Comparison of ENCODE assay signal across 23 mouse cellular contexts in the genomic region with DNA sequence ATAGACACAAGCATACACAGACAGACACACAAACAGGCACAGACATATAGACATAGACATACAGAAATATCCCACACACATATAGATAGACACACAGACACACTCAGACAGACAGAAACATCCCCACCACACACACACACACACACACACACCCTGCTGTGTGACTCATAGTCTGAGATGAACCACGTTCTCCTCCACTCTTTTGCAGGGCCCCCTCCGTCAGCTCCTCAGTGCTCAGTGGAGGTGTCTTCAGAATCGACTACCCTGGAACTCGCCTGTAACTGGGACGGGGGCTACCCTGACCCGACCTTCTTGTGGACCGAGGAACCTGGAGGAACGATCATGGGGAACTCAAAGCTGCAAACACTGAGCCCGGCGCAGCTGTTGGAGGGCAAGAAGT. TPM values are rescaled to one million over a fixed set of nuclear protein-coding genes. Genes with fewer than 3 reads are reported as not detected.
DNase-seq lines count a peak whose midpoint lies in the region; ATAC-seq and TF ChIP-seq lines count a peak whose summit lies in the region.
"Had no signal": no experiment of that assay in that cellular context is flagged by ENCODE, and none has a peak within 500 bp of the region (broad histone marks: within the 10 kb centered on the region; RNA-seq: fewer than 3 reads in every experiment).

No protein-coding gene starts in this region.

- peaks cover 23% of the 10 kb centered on the region; the same call in 1 of the 2 replicates for H3K4me1 ChIP-seq in liver, embryonic 15.5 days (replicated peaks)
- 0 out of 2 replicates have a peak, but pooled peaks cover 7% of the 10 kb centered on the region for H3K4me1 ChIP-seq in liver, embryonic 12.5 days
- H3K4me1 ChIP-seq in bone marrow, adult 2 months (ENCODE audit: control insufficient read depth, insufficient read depth, low read length): no peaks in the 10 kb centered on the region; the same call in 1 of the 2 replicates
- no peaks in the 10 kb centered on the region for H3K4me1 ChIP-seq in embryonic facial prominence, embryonic 10.5 days
- H3K4me1 ChIP-seq: embryonic facial prominence, embryonic 12.5 days; forebrain, embryonic 13.5 days; forebrain, embryonic 15.5 days had no signal

- TF ChIP-seq CTCF in bone marrow, adult 2 months (IDR thresholded peaks at IDR 0.05; ENCODE audit: control insufficient read depth, insufficient read depth, low read length): no peak

- 66% methylated on average over 10 of the region's 10 CpGs for WGBS in liver, embryonic 15.5 days (ENCODE audit: insufficient replicate concordance)
- WGBS in liver, embryonic 12.5 days (ENCODE audit: insufficient replicate concordance): 71% methylated on average over 10 of the region's 10 CpGs
- 84% methylated on average over 10 of the region's 10 CpGs for WGBS in bone marrow, adult 2 months
- WGBS in embryonic facial prominence, embryonic 10.5 days: 91% methylated on average over 10 of the region's 10 CpGs

- no peak overlapping the region for H3K9ac ChIP-seq in liver, embryonic 15.5 days
- H3K9ac ChIP-seq in liver, embryonic 12.5 days: no peak overlapping the region
- H3K9ac ChIP-seq: embryonic facial prominence, embryonic 12.5 days; forebrain, embryonic 13.5 days; forebrain, embryonic 15.5 days; forebrain, postnatal 0 days had no signal

- H3K27ac ChIP-seq in liver, embryonic 15.5 days (replicated peaks): peak overlapping the region; percentile 19; the same call in 1 of the 2 replicates
- H3K27ac ChIP-seq in liver, embryonic 12.5 days: no peak overlapping the region
- 0 out of 2 replicates have a peak overlapping the region, but pooled peaks have one; percentile 19 for H3K27ac ChIP-seq in bone marrow, adult 2 months (ENCODE audit: control insufficient read depth, insufficient read depth, low read depth, low read length, poor library complexity)
- H3K27ac ChIP-seq in embryonic facial prominence, embryonic 10.5 days (replicated peaks): no peak overlapping the region
- H3K27ac ChIP-seq: embryonic facial prominence, embryonic 12.5 days; forebrain, embryonic 13.5 days; forebrain, embryonic 15.5 days had no signal

- no peaks in the 10 kb centered on the region; the same call in 1 of the 2 replicates for H3K36me3 ChIP-seq in liver, embryonic 15.5 days (replicated peaks)
- 0 out of 2 replicates have a peak, but pooled peaks cover 4% of the 10 kb centered on the region for H3K36me3 ChIP-seq in liver, embryonic 12.5 days
- peaks cover 13% of the 10 kb centered on the region; the same call in 1 of the 2 replicates for H3K36me3 ChIP-seq in embryonic facial prominence, embryonic 10.5 days (replicated peaks)
- H3K36me3 ChIP-seq: forebrain, embryonic 15.5 days had no signal

- no peak for TF ChIP-seq POLR2A in bone marrow, adult 2 months (IDR thresholded peaks at IDR 0.05; ENCODE audit: borderline replicate concordance, control insufficient read depth, low read depth, low read length)

- DNase-seq in 416B (ENCODE audit: low read depth): peak; percentile 26
- no peak for DNase-seq in embryonic facial prominence, embryonic 10.5 days (ENCODE audit: low spot score)
- DNase-seq in urinary bladder, postnatal 25 days (ENCODE audit: low spot score): no peak
- DNase-seq: adrenal gland, adult 8-10 months; adrenal gland, postnatal 14 days; adrenal gland, postnatal 36 days; cerebellum, adult 11 months; cerebellum, adult 18-20 months; cerebellum, adult 8-10 months; cerebellum, adult 9-11 months; cerebellum, postnatal 14 days; cerebellum, postnatal 36 days; embryo, embryonic 11 days; forebrain, postnatal 0 days had no signal

- 0 out of 2 replicates have a peak, but pooled peaks cover 3% of the 10 kb centered on the region for H3K9me3 ChIP-seq in liver, embryonic 15.5 days (replicated peaks)
- H3K9me3 ChIP-seq in liver, embryonic 12.5 days (replicated peaks): 0 out of 2 replicates have a peak, but pooled peaks cover 5% of the 10 kb centered on the region
- peaks cover 8% of the 10 kb centered on the region; the same call in 1 of the 2 replicates for H3K9me3 ChIP-seq in embryonic facial prominence, embryonic 10.5 days
- H3K9me3 ChIP-seq: embryonic facial prominence, embryonic 12.5 days; forebrain, embryonic 13.5 days; forebrain, embryonic 15.5 days had no signal

- H3K4me3 ChIP-seq in liver, embryonic 15.5 days (replicated peaks): no peak overlapping the region
- no peak overlapping the region for H3K4me3 ChIP-seq in liver, embryonic 12.5 days
- H3K4me3 ChIP-seq in bone marrow, adult 2 months (replicated peaks; ENCODE audit: control insufficient read depth, low read depth, low read length): no peak overlapping the region
- H3K4me3 ChIP-seq in embryonic facial prominence, embryonic 10.5 days: no peak overlapping the region
- H3K4me3 ChIP-seq: embryonic facial prominence, embryonic 12.5 days; forebrain, embryonic 13.5 days; forebrain, embryonic 15.5 days had no signal

- no peaks in the 10 kb centered on the region for H3K27me3 ChIP-seq in liver, embryonic 15.5 days
- H3K27me3 ChIP-seq in liver, embryonic 12.5 days (replicated peaks): no peaks in the 10 kb centered on the region
- no peaks in the 10 kb centered on the region for H3K27me3 ChIP-seq in embryonic facial prominence, embryonic 10.5 days (replicated peaks; ENCODE audit: low read depth, poor library complexity, severe bottlenecking)
- H3K27me3 ChIP-seq: embryonic facial prominence, embryonic 12.5 days; forebrain, embryonic 13.5 days; forebrain, embryonic 15.5 days; Patski had no signal

- 0 out of 2 replicates have a peak overlapping the region, but pooled peaks have one; percentile 5 for H3K4me2 ChIP-seq in liver, embryonic 15.5 days
- H3K4me2 ChIP-seq in liver, embryonic 12.5 days: no peak overlapping the region
- H3K4me2 ChIP-seq: embryonic facial prominence, embryonic 12.5 days; forebrain, embryonic 13.5 days; forebrain, embryonic 15.5 days had no signal

- ATAC-seq in liver, embryonic 15.5 days (ENCODE audit: insufficient read depth): no peak
- no peak for ATAC-seq in liver, embryonic 12.5 days
- ATAC-seq in megakaryocyte-erythroid progenitor cell, adult 5-6 weeks (replicated peaks; ENCODE audit: low FRiP score, low TSS enrichment, poor library complexity, severe bottlenecking): peak; percentile 32
- ATAC-seq: activated CD4-positive, CD25-positive, alpha-beta regulatory T cell, adult 4 months; forebrain, embryonic 13.5 days; forebrain, embryonic 15.5 days; forebrain, postnatal 0 days; Patski had no signal

RNA-seq across cellular contexts. Expression of gene Wsb2, which starts 19.1 kb away (rescaled TPM):
- polyA plus RNA-seq in liver, embryonic 15.5 days (2015; fragmentation: Nextera tagmentation; extraction: Ambion mirVana): 26.4 and 30.0 TPM in 2 replicates
- 27.4 and 27.6 TPM in 2 replicates for polyA plus RNA-seq in liver, embryonic 12.5 days (2016; fragmentation: Nextera tagmentation; extraction: Ambion mirVana)
- polyA plus RNA-seq in bone marrow, adult 2 months (2011; ENCODE audit: insufficient read depth, insufficient read length, low replicate concordance, missing spikeins): 10.0 and 23.5 TPM in 2 replicates
- total RNA-seq in megakaryocyte-erythroid progenitor cell, adult 5-6 weeks (2014; fragmentation: Nextera tagmentation): 18.1 and 23.1 TPM in 2 replicates
- total RNA-seq in megakaryocyte-erythroid progenitor cell, adult 5-6 weeks (2017): 18.9 and 87.8 TPM in 2 replicates
- polyA plus RNA-seq in embryonic facial prominence, embryonic 10.5 days (2016; fragmentation: Nextera tagmentation; extraction: Ambion mirVana): 42.0 and 47.3 TPM in 2 replicates

RNA-seq across cellular contexts. Expression of gene Vsig10, which starts 19.1 kb away (rescaled TPM):
- polyA plus RNA-seq in liver, embryonic 15.5 days (2015; fragmentation: Nextera tagmentation; extraction: Ambion mirVana): 1.4 TPM in 2 replicates
- polyA plus RNA-seq in liver, embryonic 12.5 days (2016; fragmentation: Nextera tagmentation; extraction: Ambion mirVana): 2.1 and 2.4 TPM in 2 replicates
- 2.1 and 5.3 TPM in 2 replicates for polyA plus RNA-seq in bone marrow, adult 2 months (2011; ENCODE audit: insufficient read depth, insufficient read length, low replicate concordance, missing spikeins)
- total RNA-seq in megakaryocyte-erythroid progenitor cell, adult 5-6 weeks (2014; fragmentation: Nextera tagmentation): 1.6 and 2.5 TPM in 2 replicates
- total RNA-seq in megakaryocyte-erythroid progenitor cell, adult 5-6 weeks (2017): 1.4 and 2.2 TPM in 2 replicates
- polyA plus RNA-seq in embryonic facial prominence, embryonic 10.5 days (2016; fragmentation: Nextera tagmentation; extraction: Ambion mirVana): 3.4 and 4.0 TPM in 2 replicates

RNA-seq across cellular contexts. Expression of gene Pebp1, which starts 50.6 kb away (rescaled TPM):
- 190 and 203 TPM in 2 replicates for polyA plus RNA-seq in liver, embryonic 15.5 days (2015; fragmentation: Nextera tagmentation; extraction: Ambion mirVana)
- polyA plus RNA-seq in liver, embryonic 12.5 days (2016; fragmentation: Nextera tagmentation; extraction: Ambion mirVana): 311 and 318 TPM in 2 replicates
- polyA plus RNA-seq in bone marrow, adult 2 months (2011; ENCODE audit: insufficient read depth, insufficient read length, low replicate concordance, missing spikeins): 48.4 and 61.4 TPM in 2 replicates
- 394 and 495 TPM in 2 replicates for total RNA-seq in megakaryocyte-erythroid progenitor cell, adult 5-6 weeks (2014; fragmentation: Nextera tagmentation)
- 135 and 142 TPM in 2 replicates for total RNA-seq in megakaryocyte-erythroid progenitor cell, adult 5-6 weeks (2017)
- 895 and 919 TPM in 2 replicates for polyA plus RNA-seq in embryonic facial prominence, embryonic 10.5 days (2016; fragmentation: Nextera tagmentation; extraction: Ambion mirVana)

RNA-seq across cellular contexts. Expression of gene Rfc5, which starts 50.8 kb away (rescaled TPM):
- 52.5 and 56.7 TPM in 2 replicates for polyA plus RNA-seq in liver, embryonic 15.5 days (2015; fragmentation: Nextera tagmentation; extraction: Ambion mirVana)
- polyA plus RNA-seq in liver, embryonic 12.5 days (2016; fragmentation: Nextera tagmentation; extraction: Ambion mirVana): 83.6 and 88.5 TPM in 2 replicates
- 28.5 and 36.5 TPM in 2 replicates for polyA plus RNA-seq in bone marrow, adult 2 months (2011; ENCODE audit: insufficient read depth, insufficient read length, low replicate concordance, missing spikeins)
- 65.5 and 93.1 TPM in 2 replicates for total RNA-seq in megakaryocyte-erythroid progenitor cell, adult 5-6 weeks (2014; fragmentation: Nextera tagmentation)
- total RNA-seq in megakaryocyte-erythroid progenitor cell, adult 5-6 weeks (2017): 50.7 and 58.1 TPM in 2 replicates
- polyA plus RNA-seq in embryonic facial prominence, embryonic 10.5 days (2016; fragmentation: Nextera tagmentation; extraction: Ambion mirVana): 135 TPM in 2 replicates

Comparison
In these comparisons a context has a peak if more than half of its experiments do, and no peak if none do; other contexts are left out.
1. H3K27ac ChIP-seq: peak in liver, embryonic 15.5 days (single experiment) and bone marrow, adult 2 months (single experiment); none in liver, embryonic 12.5 days (single experiment) and embryonic facial prominence, embryonic 10.5 days (single experiment).